28 mouse cellular contexts compared by ENCODE assay signal in genomic region chr5:126723304-126724295, GRCm38 (mm10).
DNase-seq lines count a peak whose midpoint lies in the region; ATAC-seq lines count a peak whose summit lies in the region.
"Had no signal": no experiment of that assay in that cellular context is flagged by ENCODE, and none has a peak within 500 bp of the region (broad histone marks: within the 10 kb centered on the region; RNA-seq: fewer than 3 reads in every experiment).

No protein-coding gene starts in this region.

- ATAC-seq in kidney, embryonic 14.5 days (ENCODE audit: low FRiP score, low TSS enrichment) = peak; percentile 57; the same call in 1 of the 2 replicates
- ATAC-seq: CD4-positive, CD25-positive, alpha-beta regulatory T cell, adult 4 months; forebrain, embryonic 16.5 days; hindbrain, embryonic 16.5 days; midbrain, embryonic 15.5 days had no signal

- DNase-seq in kidney, postnatal 14 days = no peak
- DNase-seq in Muller cell, postnatal 12 days (ENCODE audit: inconsistent ontology term) = peak; percentile 79
- peak; percentile 28 for DNase-seq in embryonic facial prominence, embryonic 10.5 days (ENCODE audit: low spot score)
- peak; percentile 37 for DNase-seq in retina, embryonic 14.5 days (ENCODE audit: low spot score)
- no peak for DNase-seq in neural tube, embryonic 10.5 days (ENCODE audit: extremely low spot score, low spot score)
- no peak for DNase-seq in urinary bladder, postnatal 36 days (ENCODE audit: low spot score in 2 of 2)
- DNase-seq: cerebellum, adult 11 months; cerebellum, adult 9-10 months; cerebellum, postnatal 36 days; gastrocnemius, postnatal 10 days; heart, postnatal 14 days; kidney, adult 8-10 months; layer of hippocampus, adult 9-11 months; liver; lung, adult 2 months; lung, postnatal 10 days; thymus, adult 2 months; thymus, postnatal 36 days had no signal

- H3K4me1 ChIP-seq in kidney, embryonic 14.5 days (ENCODE audit: control insufficient read depth, insufficient read depth, low read length) = 0 out of 2 replicates have a peak, but pooled peaks cover 6% of the 10 kb centered on the region
- H3K4me1 ChIP-seq in embryonic facial prominence, embryonic 10.5 days = peaks cover 19% of the 10 kb centered on the region
- H3K4me1 ChIP-seq: embryonic facial prominence, embryonic 15.5 days; midbrain, embryonic 10.5 days; midbrain, embryonic 15.5 days; neural tube, embryonic 12.5 days had no signal

- WGBS in kidney, embryonic 14.5 days = 55% methylated on average over 10 of the region's 10 CpGs
- WGBS in embryonic facial prominence, embryonic 10.5 days = 51% methylated on average over 10 of the region's 10 CpGs

- H3K9me3 ChIP-seq in kidney, embryonic 14.5 days (ENCODE audit: control insufficient read depth, low read length) = no peaks in the 10 kb centered on the region
- no peaks in the 10 kb centered on the region for H3K9me3 ChIP-seq in embryonic facial prominence, embryonic 10.5 days
- H3K9me3 ChIP-seq: embryonic facial prominence, embryonic 15.5 days; midbrain, embryonic 10.5 days; midbrain, embryonic 15.5 days; neural tube, embryonic 12.5 days had no signal

- H3K36me3 ChIP-seq in kidney, embryonic 14.5 days (ENCODE audit: control insufficient read depth, insufficient read depth, low read length) = no peaks in the 10 kb centered on the region
- H3K36me3 ChIP-seq in embryonic facial prominence, embryonic 10.5 days (replicated peaks) = no peaks in the 10 kb centered on the region
- H3K36me3 ChIP-seq: embryonic facial prominence, embryonic 15.5 days; midbrain, embryonic 10.5 days; midbrain, embryonic 15.5 days; neural tube, embryonic 12.5 days had no signal

- no peak overlapping the region for H3K27ac ChIP-seq in kidney, embryonic 14.5 days (ENCODE audit: low read depth, low read length)
- H3K27ac ChIP-seq in embryonic facial prominence, embryonic 10.5 days (replicated peaks) = peak overlapping the region; percentile 10; the same call in 1 of the 2 replicates
- H3K27ac ChIP-seq: embryonic facial prominence, embryonic 15.5 days; liver, embryonic 14.5 days; macrophage; midbrain, embryonic 10.5 days; midbrain, embryonic 15.5 days; neural tube, embryonic 12.5 days had no signal

- H3K4me3 ChIP-seq in kidney, embryonic 14.5 days (ENCODE audit: low read length) = no peak overlapping the region
- H3K4me3 ChIP-seq in embryonic facial prominence, embryonic 10.5 days = no peak overlapping the region
- H3K4me3 ChIP-seq: embryonic facial prominence, embryonic 15.5 days; midbrain, embryonic 10.5 days; midbrain, embryonic 15.5 days; neural tube, embryonic 12.5 days had no signal

- no peaks in the 10 kb centered on the region for H3K27me3 ChIP-seq in kidney, embryonic 14.5 days (ENCODE audit: control insufficient read depth, insufficient read depth, low read length)
- peaks cover 7% of the 10 kb centered on the region; the same call in 1 of the 2 replicates for H3K27me3 ChIP-seq in embryonic facial prominence, embryonic 10.5 days (replicated peaks; ENCODE audit: low read depth, poor library complexity, severe bottlenecking)
- H3K27me3 ChIP-seq: embryonic facial prominence, embryonic 15.5 days; midbrain, embryonic 15.5 days; neural tube, embryonic 12.5 days had no signal

- no peak overlapping the region for H3K4me2 ChIP-seq in kidney, embryonic 14.5 days (replicated peaks; ENCODE audit: low read depth, low read length)
- H3K4me2 ChIP-seq: embryonic facial prominence, embryonic 15.5 days; midbrain, embryonic 15.5 days; neural tube, embryonic 12.5 days had no signal

- no peak overlapping the region for H3K9ac ChIP-seq in kidney, embryonic 14.5 days (ENCODE audit: low read depth, low read length)
- H3K9ac ChIP-seq: embryonic facial prominence, embryonic 15.5 days; liver, embryonic 14.5 days; midbrain, embryonic 15.5 days; neural tube, embryonic 12.5 days had no signal

Comparison
In these comparisons a context has a peak if more than half of its experiments do, and no peak if none do; other contexts are left out.
1. DNase-seq: peak in Muller cell, postnatal 12 days (single experiment), embryonic facial prominence, embryonic 10.5 days (single experiment) and retina, embryonic 14.5 days (single experiment); none in kidney, postnatal 14 days (single experiment), neural tube, embryonic 10.5 days (single experiment) and urinary bladder, postnatal 36 days (0 of 2).